Mouse (Mus musculus) hindbrain, embryonic 10.5 days (tissue): Measurements from ENCODE around the gene Hyal2. TPM values are rescaled to one million over a fixed set of nuclear protein-coding genes. Genes with fewer than 3 reads are reported as not detected.

ENCODE experiments used
- DNase-seq: peaks from one replicate; pipeline ENCODE4 v3.0.0-alpha.2; 2017; ENCODE audit warnings: low spot score
- H3K27ac ChIP-seq: fragments of 300-500 bp; sonication (generic); 2 replicates; pipeline ENCODE4 v1.5.1; 2016; ENCODE audit warnings: mild to moderate bottlenecking, moderate library complexity
- H3K27me3 ChIP-seq: fragments of 300-500 bp; sonication (generic); 2 replicates; pipeline ENCODE4 v1.6.1; 2016; ENCODE audit warnings: mild to moderate bottlenecking; ENCODE audit not compliant: poor library complexity, insufficient read depth, severe bottlenecking
- H3K36me3 ChIP-seq: fragments of 300-500 bp; sonication (generic); 2 replicates; pipeline ENCODE4 v1.6.1; 2016; ENCODE audit warnings: mild to moderate bottlenecking, moderate library complexity
- H3K4me1 ChIP-seq: fragments of 300-500 bp; sonication (generic); replicated peaks from 2 replicates; pipeline ENCODE4 v1.6.1; 2016; ENCODE audit warnings: mild to moderate bottlenecking
- H3K4me3 ChIP-seq: fragments of 300-500 bp; sonication (generic); 2 replicates; pipeline ENCODE4 v1.5.1; 2016; ENCODE audit warnings: mild to moderate bottlenecking, moderate library complexity
- H3K9me3 ChIP-seq: fragments of 300-500 bp; sonication (generic); 2 replicates; pipeline ENCODE4 v1.6.1; 2016; ENCODE audit warnings: mild to moderate bottlenecking, moderate library complexity
- WGBS: fragments of 180-500 bp; shearing (Covaris S2); methylation state at CpG from one replicate; pipeline ENCODE4 v1.1.7; 2016; 5-methylcytosine and 5-hydroxymethylcytosine counted together
- polyA plus RNA-seq: library from polyadenylated mRNA; unstranded; fragments of >200 nt; fragmentation: Nextera tagmentation; extraction: Ambion mirVana; gene quantifications from 2 replicates; pipeline ENCODE4 v1.2.1, GENCODE M21; 2016

The Hyal2 gene
- polyA plus RNA-seq, 1 experiment from 2014 or later: 135 TPM

GRCm38 (mm10) chr9:107615035-107615434 is 47.3 kb downstream of the Hyal2 start:
- H3K4me1 ChIP-seq: peaks cover 71% of the 10 kb centered on the region
- H3K27ac ChIP-seq: peak overlapping the region; percentile 85
- peak overlapping the region; percentile 9; the same call in 1 of the 2 replicates for H3K4me3 ChIP-seq
- 49% methylated on average over 4 of the region's 4 CpGs for WGBS
- peaks cover 68% of the 10 kb centered on the region for H3K36me3 ChIP-seq
- peak; percentile 60 for DNase-seq
- H3K27me3 ChIP-seq: no peaks in the 10 kb centered on the region
- H3K9me3 ChIP-seq: no peaks in the 10 kb centered on the region

- WGBS: 74% methylated on average over 2 of the region's 2 CpGs
- Histone ChIP-seq H3K36me3 (peaks cover 90% of the 10 kb centered on the region), H3K27ac (no peak overlapping the region), H3K27me3 (no peaks in the 10 kb centered on the region), H3K4me3 (no peak overlapping the region), H3K4me1 (peaks cover 48% of the 10 kb centered on the region), H3K9me3 (no peaks in the 10 kb centered on the region)
- DNase-seq: no peak
Observed at GRCm38 (mm10) chr9:107617461-107617860, 49.7 kb downstream of the Hyal2 start.

- H3K27me3 ChIP-seq: no peaks in the 10 kb centered on the region
- 94% methylated on average over 6 of the region's 6 CpGs for WGBS
- peaks cover 94% of the 10 kb centered on the region for H3K36me3 ChIP-seq
- DNase-seq: no peak
- H3K9me3 ChIP-seq: no peaks in the 10 kb centered on the region
- no peak overlapping the region; the same call in 1 of the 2 replicates for H3K27ac ChIP-seq
- peaks cover 42% of the 10 kb centered on the region for H3K4me1 ChIP-seq
- H3K4me3 ChIP-seq: no peak overlapping the region
Observed at GRCm38 (mm10) chr9:107618098-107618497, 50.4 kb downstream of the Hyal2 start.

- Histone ChIP-seq H3K9me3 (no peaks in the 10 kb centered on the region), H3K27me3 (no peaks in the 10 kb centered on the region), H3K4me1 (peaks cover 39% of the 10 kb centered on the region), H3K4me3 (no peak overlapping the region), H3K36me3 (peaks cover 98% of the 10 kb centered on the region), H3K27ac (peak overlapping the region; percentile 20; the same call in 1 of the 2 replicates)
- DNase-seq: no peak
- 84% methylated on average over 13 of the region's 13 CpGs for WGBS
Observed at GRCm38 (mm10) chr9:107618778-107619545, 51.2 kb downstream of the Hyal2 start.

GRCm38 (mm10) chr9:107619546-107619879 is 51.8 kb downstream of the Hyal2 start:
- Histone ChIP-seq H3K4me1 (peaks cover 39% of the 10 kb centered on the region), H3K4me3 (no peak overlapping the region), H3K27ac (peak overlapping the region; percentile 53; the same call in 1 of the 2 replicates), H3K9me3 (no peaks in the 10 kb centered on the region), H3K27me3 (no peaks in the 10 kb centered on the region), H3K36me3 (peaks cover 98% of the 10 kb centered on the region)
- DNase-seq: no peak
- WGBS: 87% methylated on average over 13 of the region's 13 CpGs

GRCm38 (mm10) chr9:107620954-107621353 is 53.2 kb downstream of the Hyal2 start:
- no peak for DNase-seq
- Histone ChIP-seq H3K4me1 (peaks cover 39% of the 10 kb centered on the region), H3K27me3 (no peaks in the 10 kb centered on the region), H3K4me3 (no peak overlapping the region), H3K9me3 (no peaks in the 10 kb centered on the region), H3K36me3 (peaks cover 97% of the 10 kb centered on the region), H3K27ac (no peak overlapping the region)

Other genes with a start within 250 kb of the Hyal2 start
- gene Hemk1, start 229.6 kb upstream of the Hyal2 start, polyA plus RNA-seq: 12.1 and 13.4 TPM in 2 replicates
- 1.4 and 2.6 TPM in 2 replicates for gene 6430571L13Rik, start 227.3 kb upstream of the Hyal2 start, polyA plus RNA-seq
- gene Cacna2d2, start 168.3 kb upstream of the Hyal2 start, polyA plus RNA-seq: 0.87 and 2.9 TPM in 2 replicates
- gene Tmem115, start 34.0 kb upstream of the Hyal2 start, polyA plus RNA-seq: 36.5 and 44.8 TPM in 2 replicates
- gene Cyb561d2, start 25.8 kb upstream of the Hyal2 start, polyA plus RNA-seq: 25.1 and 25.9 TPM in 2 replicates
- 39.2 and 45.7 TPM in 2 replicates for gene Nprl2, start 25.7 kb upstream of the Hyal2 start, polyA plus RNA-seq
- 2.6 and 4.7 TPM in 2 replicates for gene Zmynd10, start 20.6 kb upstream of the Hyal2 start, polyA plus RNA-seq
- gene Rassf1, start 16.4 kb upstream of the Hyal2 start, polyA plus RNA-seq: 46.4 and 48.3 TPM in 2 replicates
- gene Tusc2, start 4.7 kb upstream of the Hyal2 start, polyA plus RNA-seq: 79.8 and 87.1 TPM in 2 replicates
- gene Hyal1, start 9.0 kb downstream of the Hyal2 start, polyA plus RNA-seq: 6.6 and 8.4 TPM in 2 replicates
- 19.2 and 20.8 TPM in 2 replicates for gene Naa80, start 10.9 kb downstream of the Hyal2 start, polyA plus RNA-seq
- gene Hyal3, start 12.9 kb downstream of the Hyal2 start, polyA plus RNA-seq: 0.41 and 0.77 TPM in 2 replicates
- gene Ifrd2, start 19.7 kb downstream of the Hyal2 start, polyA plus RNA-seq: 41.1 and 54.1 TPM in 2 replicates
- 3.9 and 5.2 TPM in 2 replicates for gene Sema3b, start 41.3 kb downstream of the Hyal2 start, polyA plus RNA-seq
- 554 and 640 TPM in 2 replicates for gene Gnai2, start 67.4 kb downstream of the Hyal2 start, polyA plus RNA-seq
- 6.4 and 7.2 TPM in 2 replicates for gene Slc38a3, start 101.6 kb downstream of the Hyal2 start, polyA plus RNA-seq
- gene Gnat1, start 111.8 kb downstream of the Hyal2 start, polyA plus RNA-seq: 2.6 and 3.1 TPM in 2 replicates
- gene Sema3f, start 142.5 kb downstream of the Hyal2 start, polyA plus RNA-seq: 14.5 and 16.4 TPM in 2 replicates
- 196 and 204 TPM in 2 replicates for gene Rbm5, start 203.1 kb downstream of the Hyal2 start, polyA plus RNA-seq